Mouse (Mus musculus): ENCODE data around the gene Arfrp1. TPM values are rescaled to one million over a fixed set of nuclear protein-coding genes. Genes with fewer than 3 reads are reported as not detected.

The Arfrp1 gene
- total RNA-seq, 4 experiments from 2014 or later: 41.8 to 44.4 (median 43.9) TPM

- no peak for DNase-seq (ENCODE audit: low spot score in 2 of 2)
These were observed 13.5 kb upstream of the Arfrp1 start for GRCm38 (mm10) chr2:181378701-181379100.

- no peak for DNase-seq (ENCODE audit: low spot score in 2 of 2)
These were observed 12.0 kb upstream of the Arfrp1 start for GRCm38 (mm10) chr2:181377230-181377629.

- no peak for DNase-seq (ENCODE audit: low spot score in 2 of 2)
These were observed 10.6 kb upstream of the Arfrp1 start for GRCm38 (mm10) chr2:181375787-181376186.

GRCm38 (mm10) chr2:181370001-181370400 is 4.8 kb upstream of the Arfrp1 start:
- no peak for DNase-seq (ENCODE audit: low spot score in 2 of 2)

- no peak for DNase-seq (ENCODE audit: low spot score in 2 of 2)
These were observed 461 bp upstream of the Arfrp1 start for GRCm38 (mm10) chr2:181365655-181366075.

- no peak for DNase-seq (ENCODE audit: low spot score in 2 of 2)
These were observed 731 bp downstream of the Arfrp1 start for GRCm38 (mm10) chr2:181364487-181364859.

- no peak for DNase-seq (ENCODE audit: low spot score in 2 of 2)
These were observed 1.3 kb downstream of the Arfrp1 start for GRCm38 (mm10) chr2:181363946-181364345.

- DNase-seq (ENCODE audit: low spot score in 2 of 2): no peak
These were observed 8.4 kb downstream of the Arfrp1 start for GRCm38 (mm10) chr2:181356780-181357179.

GRCm38 (mm10) chr2:181342766-181343165 is 22.4 kb downstream of the Arfrp1 start:
- DNase-seq (ENCODE audit: low spot score in 2 of 2): no peak

- no peak for DNase-seq (ENCODE audit: low spot score in 2 of 2)
These were observed 24.8 kb downstream of the Arfrp1 start for GRCm38 (mm10) chr2:181340426-181340825.

GRCm38 (mm10) chr2:181334023-181334422 is 31.2 kb downstream of the Arfrp1 start:
- peak in 1 of 2 experiments; percentile 55 for DNase-seq (ENCODE audit: low spot score in 2 of 2)

GRCm38 (mm10) chr2:181332542-181332941 is 32.7 kb downstream of the Arfrp1 start:
- DNase-seq (ENCODE audit: low spot score in 2 of 2): no peak

- no peak for DNase-seq (ENCODE audit: low spot score in 2 of 2)
These were observed 39.1 kb downstream of the Arfrp1 start for GRCm38 (mm10) chr2:181326098-181326497.

- DNase-seq (ENCODE audit: low spot score in 2 of 2): no peak
These were observed 43.1 kb downstream of the Arfrp1 start for GRCm38 (mm10) chr2:181322136-181322535.

GRCm38 (mm10) chr2:181320103-181320499 is 45.1 kb downstream of the Arfrp1 start:
- DNase-seq (ENCODE audit: low spot score in 2 of 2): no peak

- DNase-seq (ENCODE audit: low spot score in 2 of 2): peak; percentile 66 to 68
These were observed 45.7 kb downstream of the Arfrp1 start, which contains the start of gene Rtel1 for GRCm38 (mm10) chr2:181319248-181320102. Rtel1 (plus strand) TSS chr2:181319739.

- DNase-seq (ENCODE audit: low spot score in 2 of 2): peak; percentile 36 to 63
These were observed 51.0 kb downstream of the Arfrp1 start, which contains the start of gene Stmn3 for GRCm38 (mm10) chr2:181314080-181314810. Stmn3 (minus strand) TSS chr2:181314500.

- peak in 1 of 2 experiments; percentile 39 for DNase-seq (ENCODE audit: low spot score in 2 of 2)
These were observed 51.7 kb downstream of the Arfrp1 start for GRCm38 (mm10) chr2:181313344-181314079.

GRCm38 (mm10) chr2:181313006-181313343 is 52.2 kb downstream of the Arfrp1 start:
- DNase-seq (ENCODE audit: low spot score in 2 of 2): no peak

GRCm38 (mm10) chr2:181312435-181312834 is 52.8 kb downstream of the Arfrp1 start:
- no peak for DNase-seq (ENCODE audit: low spot score in 2 of 2)
